Mouse (Mus musculus) testis, postnatal 10 days (tissue): Measurements from ENCODE around the gene Fam13c.

ENCODE experiments used
- DNase-seq: peaks from one replicate; pipeline ENCODE4 v3.0.0; 2021; ENCODE audit warnings: low spot score

Fam13c gene

GRCm38 (mm10) chr10:70599126-70599924, 159.0 kb downstream of the Fam13c start:
- DNase-seq, result peak; percentile 85

- no peak for DNase-seq
Observed at GRCm38 (mm10) chr10:70599925-70600305, 159.6 kb downstream of the Fam13c start.
